Mouse (Mus musculus) MEL (cell line): ENCODE data around the gene Mpc1.
A peak's percentile ranks its signal among the peaks of the same experiment; 100 is the strongest.

Source experiments
- CHD1 ChIP-seq: IDR thresholded peaks from 2 replicates; pipeline ENCODE4 v1.6.1; 2012; ENCODE audit warnings: low read depth, mild to moderate bottlenecking, inconsistent platforms, low read length, improper control_type of control experiment
- CTCF ChIP-seq, 3 experiments: IDR thresholded peaks in 2 of 3; conservative IDR thresholded peaks in 1 of 3; 2 replicates each; pipeline ENCODE4 v1.5.1; 2011 to 2012; ENCODE audit warnings: low read length in 3 of 3, low read depth in 2 of 3, mild to moderate bottlenecking in 2 of 3, improper control_type of control experiment in 1 of 3, inconsistent platforms in 1 of 3, mixed read lengths in 1 of 3, moderate library complexity in 1 of 3; ENCODE audit not compliant: control insufficient read depth in 1 of 3, insufficient read depth in 1 of 3, poor library complexity in 1 of 3, severe bottlenecking in 1 of 3
- POLR2A ChIP-seq, 2 experiments: IDR thresholded peaks; 2 replicates each; pipeline ENCODE4 v1.6.1; 2011 to 2012; ENCODE audit warnings: low read length in 2 of 2, mild to moderate bottlenecking in 2 of 2, control low read depth in 1 of 2, improper control_type of control experiment in 1 of 2, low read depth in 1 of 2, moderate library complexity in 1 of 2; ENCODE audit not compliant: control insufficient read depth in 1 of 2, insufficient read depth in 1 of 2, poor library complexity in 1 of 2

GRCm38 (mm10) chr17:8328511-8329174 is 45.9 kb downstream of the Mpc1 start:
- TF ChIP-seq CTCF (IDR thresholded peaks at IDR 0.05 in 2 of 3, conservative IDR thresholded peaks at IDR 0.05 in 1 of 3; ENCODE audit: control insufficient read depth in 1 of 3, insufficient read depth in 1 of 3, low read depth in 2 of 3, low read length in 3 of 3, poor library complexity in 1 of 3, severe bottlenecking in 1 of 3) = peak; percentile 67 to 81 (median 72)
- TF ChIP-seq CHD1 = no peak
- TF ChIP-seq POLR2A (IDR thresholded peaks at IDR 0.05; ENCODE audit: control insufficient read depth in 1 of 2, insufficient read depth in 1 of 2, low read depth in 1 of 2, low read length in 2 of 2, poor library complexity in 1 of 2) = no peak
